Mouse (Mus musculus): ENCODE measurements around the gene Wnt2. TPM values are rescaled to one million over a fixed set of nuclear protein-coding genes. Genes with fewer than 3 reads are reported as not detected.

The Wnt2 gene
- polyA plus RNA-seq, 1 experiment, result 0.70 TPM

GRCm38 (mm10) chr6:17990173-17991028, 40.0 kb downstream of the Wnt2 start:
- no peak overlapping the region for H3K27ac ChIP-seq (ENCODE audit: control insufficient read depth, insufficient read depth, low read length)
- DNase-seq, result no peak
- no peaks in the 10 kb centered on the region for H3K36me3 ChIP-seq (ENCODE audit: control insufficient read depth, insufficient read depth, low read length)
- WGBS, result 92% methylated on average over 9 of the region's 9 CpGs
- H3K27me3 ChIP-seq (ENCODE audit: control insufficient read depth, insufficient read depth, low read length), result no peaks in the 10 kb centered on the region
- no peaks in the 10 kb centered on the region for H3K4me1 ChIP-seq (replicated peaks; ENCODE audit: control insufficient read depth, insufficient read depth, low read length)
- no peak overlapping the region for H3K4me3 ChIP-seq (ENCODE audit: control insufficient read depth, insufficient read depth, low read length)
- TF ChIP-seq CTCF (IDR thresholded peaks at IDR 0.05; ENCODE audit: borderline replicate concordance, control insufficient read depth, extremely low read depth, insufficient read depth, low read length, poor library complexity) (no peak), POLR2A (IDR thresholded peaks at IDR 0.05; ENCODE audit: control insufficient read depth, extremely low read depth, insufficient read depth, low read length, poor library complexity) (no peak)

GRCm38 (mm10) chr6:17979361-17979760, 51.0 kb downstream of the Wnt2 start:
- DNase-seq, result no peak
- no peaks in the 10 kb centered on the region for H3K36me3 ChIP-seq (ENCODE audit: control insufficient read depth, insufficient read depth, low read length)
- no peak overlapping the region for H3K27ac ChIP-seq (ENCODE audit: control insufficient read depth, insufficient read depth, low read length)
- H3K27me3 ChIP-seq (ENCODE audit: control insufficient read depth, insufficient read depth, low read length), result no peaks in the 10 kb centered on the region
- WGBS, result 83% methylated on average over 1 of the region's 1 CpGs
- TF ChIP-seq CTCF (IDR thresholded peaks at IDR 0.05; ENCODE audit: borderline replicate concordance, control insufficient read depth, extremely low read depth, insufficient read depth, low read length, poor library complexity), result no peak
- no peak for TF ChIP-seq POLR2A (IDR thresholded peaks at IDR 0.05; ENCODE audit: control insufficient read depth, extremely low read depth, insufficient read depth, low read length, poor library complexity)
- no peaks in the 10 kb centered on the region for H3K4me1 ChIP-seq (replicated peaks; ENCODE audit: control insufficient read depth, insufficient read depth, low read length)
- H3K4me3 ChIP-seq (ENCODE audit: control insufficient read depth, insufficient read depth, low read length), result no peak overlapping the region

GRCm38 (mm10) chr6:17978881-17979280, 51.5 kb downstream of the Wnt2 start:
- WGBS, result 94% methylated on average over 3 of the region's 3 CpGs
- Histone ChIP-seq H3K36me3 (ENCODE audit: control insufficient read depth, insufficient read depth, low read length) (no peaks in the 10 kb centered on the region), H3K4me1 (replicated peaks; ENCODE audit: control insufficient read depth, insufficient read depth, low read length) (no peaks in the 10 kb centered on the region), H3K27me3 (ENCODE audit: control insufficient read depth, insufficient read depth, low read length) (no peaks in the 10 kb centered on the region), H3K27ac (ENCODE audit: control insufficient read depth, insufficient read depth, low read length) (no peak overlapping the region), H3K4me3 (ENCODE audit: control insufficient read depth, insufficient read depth, low read length) (no peak overlapping the region)
- TF ChIP-seq CTCF (IDR thresholded peaks at IDR 0.05; ENCODE audit: borderline replicate concordance, control insufficient read depth, extremely low read depth, insufficient read depth, low read length, poor library complexity) (no peak), POLR2A (IDR thresholded peaks at IDR 0.05; ENCODE audit: control insufficient read depth, extremely low read depth, insufficient read depth, low read length, poor library complexity) (no peak)
- no peak for DNase-seq

GRCm38 (mm10) chr6:17978324-17978723, 52.1 kb downstream of the Wnt2 start:
- H3K27me3 ChIP-seq (ENCODE audit: control insufficient read depth, insufficient read depth, low read length), result no peaks in the 10 kb centered on the region
- H3K36me3 ChIP-seq (ENCODE audit: control insufficient read depth, insufficient read depth, low read length), result no peaks in the 10 kb centered on the region
- H3K4me1 ChIP-seq (replicated peaks; ENCODE audit: control insufficient read depth, insufficient read depth, low read length), result no peaks in the 10 kb centered on the region
- H3K4me3 ChIP-seq (ENCODE audit: control insufficient read depth, insufficient read depth, low read length), result no peak overlapping the region
- no peak for DNase-seq
- TF ChIP-seq POLR2A (IDR thresholded peaks at IDR 0.05; ENCODE audit: control insufficient read depth, extremely low read depth, insufficient read depth, low read length, poor library complexity), result no peak
- no peak for TF ChIP-seq CTCF (IDR thresholded peaks at IDR 0.05; ENCODE audit: borderline replicate concordance, control insufficient read depth, extremely low read depth, insufficient read depth, low read length, poor library complexity)
- 91% methylated on average over 5 of the region's 5 CpGs for WGBS
- H3K27ac ChIP-seq (ENCODE audit: control insufficient read depth, insufficient read depth, low read length), result no peak overlapping the region

GRCm38 (mm10) chr6:17977165-17977564, 53.2 kb downstream of the Wnt2 start:
- H3K4me1 ChIP-seq (replicated peaks; ENCODE audit: control insufficient read depth, insufficient read depth, low read length), result no peaks in the 10 kb centered on the region
- 80% methylated on average over 1 of the region's 1 CpGs for WGBS
- no peak for TF ChIP-seq POLR2A (IDR thresholded peaks at IDR 0.05; ENCODE audit: control insufficient read depth, extremely low read depth, insufficient read depth, low read length, poor library complexity)
- no peak for TF ChIP-seq CTCF (IDR thresholded peaks at IDR 0.05; ENCODE audit: borderline replicate concordance, control insufficient read depth, extremely low read depth, insufficient read depth, low read length, poor library complexity)
- no peak for DNase-seq
- no peak overlapping the region for H3K27ac ChIP-seq (ENCODE audit: control insufficient read depth, insufficient read depth, low read length)
- no peaks in the 10 kb centered on the region for H3K36me3 ChIP-seq (ENCODE audit: control insufficient read depth, insufficient read depth, low read length)
- no peak overlapping the region for H3K4me3 ChIP-seq (ENCODE audit: control insufficient read depth, insufficient read depth, low read length)
- no peaks in the 10 kb centered on the region for H3K27me3 ChIP-seq (ENCODE audit: control insufficient read depth, insufficient read depth, low read length)

GRCm38 (mm10) chr6:17974416-17974815, 56.0 kb downstream of the Wnt2 start:
- Histone ChIP-seq H3K27me3 (ENCODE audit: control insufficient read depth, insufficient read depth, low read length) (no peaks in the 10 kb centered on the region), H3K27ac (ENCODE audit: control insufficient read depth, insufficient read depth, low read length) (no peak overlapping the region), H3K36me3 (ENCODE audit: control insufficient read depth, insufficient read depth, low read length) (no peaks in the 10 kb centered on the region), H3K4me3 (ENCODE audit: control insufficient read depth, insufficient read depth, low read length) (no peak overlapping the region), H3K4me1 (replicated peaks; ENCODE audit: control insufficient read depth, insufficient read depth, low read length) (no peaks in the 10 kb centered on the region)
- TF ChIP-seq POLR2A (IDR thresholded peaks at IDR 0.05; ENCODE audit: control insufficient read depth, extremely low read depth, insufficient read depth, low read length, poor library complexity) (no peak), CTCF (IDR thresholded peaks at IDR 0.05; ENCODE audit: borderline replicate concordance, control insufficient read depth, extremely low read depth, insufficient read depth, low read length, poor library complexity) (no peak)
- 94% methylated on average over 3 of the region's 3 CpGs for WGBS
- DNase-seq, result no peak

Measured in thymus, adult 2 months (tissue).